Mouse (Mus musculus) adrenal gland, postnatal 14 days (tissue): ENCODE results near the gene Bdp1. TPM values are rescaled to one million over a fixed set of nuclear protein-coding genes. Genes with fewer than 3 reads are reported as not detected.
"Not testable (repeated sequence)": the region's sequence is repeated elsewhere in the genome, so short reads cannot be mapped to it uniquely, and the experiment has no call there.

Experiments
- DNase-seq: peaks from one replicate; pipeline ENCODE4 v3.0.0; 2021; ENCODE audit warnings: mixed read lengths
- long read RNA-seq, 2 experiments: library from polyadenylated mRNA; stranded (forward); transcript quantifications; one replicate each; pipeline ENCODE4 v2.0.0; 2021
- total RNA-seq: library from RNA; stranded (reverse); gene quantifications from 2 replicates; pipeline ENCODE4 v1.2.3, GENCODE M21; 2021

Gene Bdp1
- 34.4 and 36.5 TPM in 2 replicates for total RNA-seq
- long read RNA-seq, experiment 1: 0 reads
- long read RNA-seq, experiment 2, partial matches to known transcripts: 1 of 3 reads
- long read RNA-seq, experiment 2, other reads (novel, unspliced or antisense): 2 of 3 reads

DNA sequence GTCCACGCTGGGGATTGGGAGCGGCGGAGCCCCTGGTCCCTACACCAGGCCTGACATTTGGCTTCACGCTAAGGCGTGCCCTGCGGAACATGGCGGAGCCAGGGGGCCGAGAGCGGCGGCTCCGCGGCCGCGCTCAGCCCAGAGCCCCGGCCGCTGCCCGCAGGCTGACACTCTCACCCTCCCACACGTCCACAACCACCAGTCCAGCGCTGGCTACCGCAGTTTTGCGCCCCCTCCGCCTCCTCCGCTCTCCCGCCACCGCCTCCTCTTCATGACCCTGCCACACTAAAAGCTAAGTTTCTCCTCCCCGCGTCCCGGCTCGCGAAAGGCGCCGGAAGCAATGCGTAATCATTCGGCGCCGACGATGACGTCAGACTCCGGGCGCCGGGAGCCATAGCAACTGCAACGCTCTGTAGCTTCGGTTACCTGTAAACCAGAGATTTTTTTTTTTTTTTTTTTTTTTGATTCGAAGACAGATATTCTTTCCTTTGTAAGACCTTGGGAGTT, at the start of gene Bdp1:
Gene Bdp1, minus strand, starts transcription at position 323 of the 507 bp plus-strand sequence.
- peak; percentile 96 for DNase-seq

DNA sequence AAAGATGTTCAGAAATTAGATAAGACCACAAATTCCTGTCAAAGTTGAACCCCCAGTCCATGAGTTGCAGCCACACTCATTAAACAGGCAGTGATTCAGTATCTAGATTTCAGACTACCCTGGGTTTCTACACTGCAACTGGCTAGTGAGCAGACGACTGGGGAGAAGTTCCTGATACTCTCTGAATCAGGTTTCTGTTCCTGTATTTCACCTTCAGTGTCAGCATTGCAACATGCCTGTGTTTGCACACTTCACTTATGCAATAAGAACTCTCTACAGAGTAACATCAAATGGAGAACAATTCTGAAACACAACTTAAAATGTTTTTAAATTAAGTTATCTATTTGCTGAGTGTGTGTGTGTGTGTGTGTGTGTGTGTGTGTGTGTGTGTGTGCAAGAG, 48.8 kb upstream of the Bdp1 start:
- peak; percentile 13 for DNase-seq

DNA sequence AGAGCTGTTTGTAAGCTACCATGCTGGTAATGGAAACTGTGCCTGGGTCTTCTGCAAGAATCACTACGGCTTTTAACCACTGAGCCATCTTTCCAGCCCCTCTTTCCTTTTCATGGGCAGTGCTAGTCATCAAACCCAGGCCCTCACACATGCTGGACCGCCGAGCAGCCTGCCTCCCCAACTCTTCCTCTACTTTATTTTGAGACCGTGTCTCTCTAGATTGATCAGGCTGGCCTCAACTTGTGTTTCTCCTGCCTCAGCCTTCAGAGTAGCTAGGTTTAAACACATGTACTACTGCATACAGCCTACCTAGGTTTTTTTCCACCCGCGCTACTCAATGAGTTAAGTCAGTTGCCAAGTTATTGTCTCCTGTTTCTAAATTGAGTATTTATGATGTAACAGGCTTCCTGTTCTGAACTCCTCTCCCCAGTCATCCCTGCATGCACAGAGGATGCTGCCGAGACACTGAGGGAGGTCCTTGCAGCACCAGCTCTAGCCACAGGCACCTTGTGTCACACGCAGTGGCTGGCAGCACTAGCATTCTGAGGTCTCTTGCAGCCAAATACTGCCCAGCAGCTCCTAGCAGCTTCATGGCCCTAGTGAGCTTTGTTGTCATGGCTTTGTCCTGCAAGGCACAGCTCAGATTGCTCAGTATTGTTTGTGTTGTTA, 37.9 kb upstream of the Bdp1 start:
- no peak for DNase-seq

- no peak for DNase-seq
Measured at GRCm38 (mm10) chr13:100125258-100125643, 21.4 kb upstream of the Bdp1 start.

GRCm38 (mm10) chr13:100124423-100125257, 20.8 kb upstream of the Bdp1 start, which contains the start of gene Smn1:
Smn1 (plus strand) TSS chr13:100124852.
- DNase-seq: peak; percentile 94

DNA sequence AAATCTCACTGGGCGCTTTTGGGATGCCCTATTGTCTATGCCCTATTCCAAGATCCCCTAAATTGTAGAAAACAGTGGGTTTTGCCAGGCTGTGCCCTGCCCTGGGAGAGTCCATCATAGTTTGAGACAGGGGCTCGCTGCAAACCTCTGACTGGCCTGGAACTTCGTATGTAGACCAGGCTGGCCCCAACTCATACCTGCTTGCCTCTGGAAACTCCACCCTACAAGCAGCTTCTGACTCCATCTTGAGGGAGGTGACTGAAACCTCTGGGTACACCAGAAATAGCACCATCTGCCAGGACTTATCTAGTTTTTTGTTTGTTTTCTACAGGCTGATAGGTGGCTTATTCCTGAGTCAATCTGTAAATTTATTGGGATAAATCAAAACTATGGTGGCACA, 20.1 kb upstream of the Bdp1 start:
- no peak for DNase-seq

DNA sequence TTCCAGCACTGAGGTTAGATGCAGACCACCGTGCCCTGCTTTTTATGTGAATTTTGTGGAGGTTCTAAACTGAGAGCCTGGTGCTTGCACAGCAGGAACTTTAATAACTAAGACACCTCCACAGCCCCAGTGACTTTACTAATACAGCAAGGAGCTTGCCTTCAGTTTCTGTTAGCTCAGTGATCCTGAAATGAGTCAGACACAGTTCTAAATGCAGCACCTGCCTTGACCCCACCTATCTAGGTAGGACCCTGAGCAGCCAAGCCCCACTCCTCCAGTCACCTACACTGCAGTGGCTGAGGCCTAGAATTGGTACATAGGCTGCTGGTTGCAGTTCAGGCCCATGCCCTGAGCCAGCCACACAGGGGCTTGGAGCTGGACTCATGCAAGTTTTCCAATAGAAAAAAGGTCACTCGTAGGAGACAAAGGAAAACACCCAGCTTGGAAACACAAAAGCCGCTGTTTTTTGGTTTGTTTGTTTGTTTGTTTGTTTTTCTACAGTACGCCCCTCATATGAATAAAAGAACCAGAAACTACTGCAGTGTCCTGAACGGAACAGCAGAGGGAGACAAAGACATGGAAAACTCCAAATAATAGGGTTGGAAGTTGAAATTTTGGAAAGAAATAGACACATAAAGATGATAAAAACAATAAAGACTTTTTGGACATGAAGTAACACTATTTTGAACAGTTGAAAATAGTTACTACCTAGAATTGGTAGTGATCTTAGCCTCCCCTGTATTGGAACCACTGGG, 8.5 kb upstream of the Bdp1 start:
- DNase-seq: peak; percentile 9

- DNase-seq: peak; percentile 87
Measured at GRCm38 (mm10) chr13:100107652-100108472, 4.0 kb upstream of the Bdp1 start, which contains the start of gene Serf1. Serf1 (plus strand) TSS chr13:100108012.

DNA sequence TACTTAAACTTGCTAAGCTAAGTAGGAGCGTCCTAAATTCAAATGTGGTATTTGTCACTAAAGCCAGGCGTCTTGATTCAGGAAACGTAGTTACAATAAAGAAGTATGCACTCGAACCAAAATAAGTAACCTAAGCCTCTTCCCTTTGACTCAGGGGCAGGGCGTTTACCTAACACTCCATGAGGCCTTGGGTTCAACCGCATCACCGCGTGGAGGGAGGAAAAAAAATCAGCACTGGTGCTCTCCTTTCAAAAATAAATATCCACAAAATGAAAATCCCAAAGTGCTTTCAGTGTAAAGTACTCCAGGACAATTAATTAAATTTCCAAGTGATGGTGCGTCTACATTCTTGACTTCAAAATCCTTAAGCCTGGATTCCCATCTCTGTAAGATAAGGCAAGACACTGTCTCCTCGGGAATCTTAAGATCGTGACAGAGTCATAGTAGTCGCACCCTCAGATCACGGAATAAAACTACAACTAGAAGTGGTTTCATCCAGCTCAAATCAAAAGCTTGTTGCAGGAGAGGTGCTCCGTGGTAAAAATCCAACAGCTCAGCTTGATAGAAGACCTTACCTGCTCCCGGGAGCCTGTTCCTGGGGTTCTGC, 715 bp downstream of the Bdp1 start:
- DNase-seq: peak; percentile 11

- DNase-seq: no peak
Measured at GRCm38 (mm10) chr13:100098808-100099207, 5.1 kb downstream of the Bdp1 start.

- DNase-seq: no peak
Measured at GRCm38 (mm10) chr13:100071473-100071872, 32.4 kb downstream of the Bdp1 start.

GRCm38 (mm10) chr13:100067821-100068220, 36.0 kb downstream of the Bdp1 start:
- no peak for DNase-seq

GRCm38 (mm10) chr13:100063936-100064335, 39.9 kb downstream of the Bdp1 start:
- DNase-seq: no peak

- DNase-seq: not testable (repeated sequence)
Measured at GRCm38 (mm10) chr13:100057738-100058137, 46.1 kb downstream of the Bdp1 start.

GRCm38 (mm10) chr13:100026013-100026412, 77.9 kb downstream of the Bdp1 start:
- DNase-seq: no peak

DNA sequence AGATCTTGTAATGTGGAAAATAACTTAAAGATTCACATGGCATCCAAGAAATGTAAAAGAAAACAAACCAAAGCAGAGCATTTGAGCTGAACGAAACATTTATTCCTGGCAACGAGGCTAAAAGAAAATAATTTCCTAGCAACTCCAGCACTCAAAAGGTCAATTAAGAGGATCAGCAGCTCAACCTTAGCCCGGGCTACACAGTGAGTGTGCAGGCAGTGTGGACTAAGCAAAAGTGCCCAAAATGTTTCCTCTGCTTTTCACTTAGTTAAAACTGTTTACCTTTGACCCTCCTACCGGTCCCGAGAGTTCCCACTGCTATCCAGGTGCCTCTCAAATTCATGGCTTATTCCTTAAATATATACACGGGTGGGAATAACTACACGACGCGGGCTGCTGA, 87.0 kb downstream of the Bdp1 start:
- no peak for DNase-seq

DNA sequence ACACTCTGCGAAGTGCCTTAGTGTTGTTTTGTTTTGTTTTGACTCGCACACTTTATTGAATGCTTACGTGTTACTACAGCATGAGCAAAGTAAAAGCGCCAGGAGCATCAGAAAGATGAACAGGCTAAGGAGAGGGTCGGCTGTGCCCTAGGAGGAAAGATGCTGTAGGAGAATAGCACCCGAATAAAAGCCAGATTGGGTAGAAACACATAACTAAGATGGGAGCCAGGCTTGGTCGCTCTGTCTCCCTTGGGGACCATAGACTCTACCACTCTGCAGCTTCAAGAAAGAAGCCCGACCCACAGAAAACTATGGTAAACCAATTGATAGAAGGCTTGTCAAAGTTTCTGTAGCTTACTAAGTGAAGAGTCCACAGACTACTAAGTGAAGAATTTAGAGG, 87.9 kb downstream of the Bdp1 start:
- peak; percentile 9 for DNase-seq

GRCm38 (mm10) chr13:100014906-100015895, 88.7 kb downstream of the Bdp1 start, which contains the start of gene Mccc2:
Mccc2 (minus strand) TSS chr13:100015639.
- peak; percentile 93 for DNase-seq

- peak; percentile 27 for DNase-seq
Measured at GRCm38 (mm10) chr13:100005911-100006496, 97.9 kb downstream of the Bdp1 start.
